Mouse (Mus musculus) intestine, embryonic 15.5 days (tissue): ENCODE measurements around the gene Itgb5. TPM values are rescaled to one million over a fixed set of nuclear protein-coding genes. Genes with fewer than 3 reads are reported as not detected.

Source experiments
- ATAC-seq: fragments of 200-750 bp; cut with Nextera tagmentation; 2 replicates; pipeline ENCODE4 v1.8.0; 2017; ENCODE audit warnings: moderate TSS enrichment, moderate library complexity
- H3K27ac ChIP-seq: fragments of 300-500 bp; sonication (generic); 2 replicates; pipeline ENCODE4 v1.5.1; 2015; ENCODE audit warnings: mild to moderate bottlenecking, inconsistent platforms
- H3K27me3 ChIP-seq: fragments of 300-500 bp; sonication (generic); replicated peaks from 2 replicates; pipeline ENCODE4 v1.6.1; 2015; ENCODE audit warnings: inconsistent platforms
- H3K36me3 ChIP-seq: fragments of 300-500 bp; sonication (generic); 2 replicates; pipeline ENCODE4 v1.6.1; 2015; ENCODE audit warnings: inconsistent platforms
- H3K4me1 ChIP-seq: fragments of 300-500 bp; sonication (generic); replicated peaks from 2 replicates; pipeline ENCODE4 v1.6.1; 2015; ENCODE audit warnings: inconsistent platforms
- H3K4me2 ChIP-seq: fragments of 300-500 bp; sonication (generic); replicated peaks from 2 replicates; pipeline ENCODE4 v1.6.1; 2015; ENCODE audit warnings: mild to moderate bottlenecking, inconsistent platforms
- H3K4me3 ChIP-seq: fragments of 300-500 bp; sonication (generic); replicated peaks from 2 replicates; pipeline ENCODE4 v1.5.1; 2015; ENCODE audit warnings: inconsistent platforms
- H3K9ac ChIP-seq: fragments of 300-500 bp; sonication (generic); 2 replicates; pipeline ENCODE4 v1.6.1; 2015; ENCODE audit warnings: inconsistent platforms
- H3K9me3 ChIP-seq: fragments of 300-500 bp; sonication (generic); 2 replicates; pipeline ENCODE4 v1.6.1; 2016; ENCODE audit warnings: inconsistent platforms
- WGBS: fragments of 180-500 bp; shearing (Covaris S2); methylation state at CpG from one replicate; pipeline ENCODE4 v1.1.7; 2015; 5-methylcytosine and 5-hydroxymethylcytosine counted together
- polyA plus RNA-seq: library from polyadenylated mRNA; unstranded; fragments of >200 nt; fragmentation: Nextera tagmentation; extraction: Ambion mirVana; gene quantifications from 2 replicates; pipeline ENCODE4 v1.2.1, GENCODE M21; 2015

Itgb5 gene
- polyA plus RNA-seq, 1 experiment from 2014 or later = 36.1 TPM

DNA sequence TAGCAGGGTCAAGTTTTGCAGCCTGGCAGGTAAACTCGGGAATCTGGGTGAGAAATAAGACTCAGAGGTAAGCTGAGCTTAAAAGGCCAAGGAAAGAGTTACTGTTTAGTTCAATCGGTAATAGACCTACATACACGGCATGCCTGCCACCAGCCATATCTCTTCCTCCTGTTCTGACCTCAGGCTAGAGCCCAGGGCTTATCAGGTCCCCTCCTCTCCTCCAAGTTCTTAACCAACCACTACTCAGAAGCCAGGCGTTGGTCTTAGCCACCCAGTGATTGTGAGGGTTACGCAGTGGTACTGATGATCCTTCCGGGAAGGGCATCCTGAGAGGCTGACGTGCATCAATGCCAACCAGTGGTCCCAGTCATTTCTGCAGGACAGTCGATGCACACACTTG, 94.3 kb downstream of the Itgb5 start:
- H3K4me1 ChIP-seq = peaks cover 32% of the 10 kb centered on the region
- H3K4me2 ChIP-seq = no peak overlapping the region
- 91% methylated on average over 8 of the region's 8 CpGs for WGBS
- H3K36me3 ChIP-seq = no peaks in the 10 kb centered on the region; the same call in 1 of the 2 replicates
- no peak overlapping the region for H3K4me3 ChIP-seq
- ATAC-seq = no peak
- H3K9ac ChIP-seq = no peak overlapping the region
- H3K9me3 ChIP-seq = no peaks in the 10 kb centered on the region
- H3K27me3 ChIP-seq = no peaks in the 10 kb centered on the region
- no peak overlapping the region for H3K27ac ChIP-seq

GRCm38 (mm10) chr16:33927263-33927824, 97.9 kb downstream of the Itgb5 start:
- H3K36me3 ChIP-seq = no peaks in the 10 kb centered on the region
- 74% methylated on average over 6 of the region's 6 CpGs for WGBS
- no peaks in the 10 kb centered on the region for H3K9me3 ChIP-seq
- H3K4me2 ChIP-seq = no peak overlapping the region
- no peak overlapping the region for H3K27ac ChIP-seq
- peaks cover 22% of the 10 kb centered on the region for H3K4me1 ChIP-seq
- H3K9ac ChIP-seq = no peak overlapping the region
- ATAC-seq = no peak
- H3K4me3 ChIP-seq = no peak overlapping the region
- no peaks in the 10 kb centered on the region for H3K27me3 ChIP-seq

GRCm38 (mm10) chr16:33928788-33929462, 99.5 kb downstream of the Itgb5 start:
- Histone ChIP-seq H3K27ac (no peak overlapping the region), H3K4me1 (peaks cover 9% of the 10 kb centered on the region), H3K36me3 (no peaks in the 10 kb centered on the region), H3K27me3 (no peaks in the 10 kb centered on the region), H3K9ac (no peak overlapping the region), H3K9me3 (no peaks in the 10 kb centered on the region), H3K4me2 (no peak overlapping the region), H3K4me3 (no peak overlapping the region)
- WGBS = 58% methylated on average over 9 of the region's 9 CpGs
- ATAC-seq = no peak

DNA sequence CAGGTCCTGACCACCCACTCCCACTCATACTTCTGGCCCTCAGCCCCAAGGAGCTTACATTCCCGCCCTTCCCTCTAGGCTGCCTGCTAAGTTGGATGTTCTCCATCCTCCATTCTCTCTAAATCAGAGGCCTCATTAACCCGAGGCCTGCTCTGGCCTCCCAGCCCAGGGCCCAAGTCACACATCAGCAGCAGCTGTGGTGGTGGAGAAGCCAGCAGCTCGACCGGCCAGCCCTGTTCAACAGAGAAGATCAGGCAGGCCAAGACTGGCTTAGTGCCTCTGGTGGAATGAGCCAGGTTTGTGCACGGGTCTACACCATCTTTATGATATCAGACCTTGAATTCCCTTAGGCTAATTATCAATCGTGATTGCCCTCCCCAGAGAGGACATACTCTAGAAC, 101.3 kb downstream of the Itgb5 start:
- no peak overlapping the region for H3K4me3 ChIP-seq
- 83% methylated on average over 6 of the region's 6 CpGs for WGBS
- no peaks in the 10 kb centered on the region for H3K36me3 ChIP-seq
- H3K27me3 ChIP-seq = no peaks in the 10 kb centered on the region
- H3K4me1 ChIP-seq = peaks cover 18% of the 10 kb centered on the region
- ATAC-seq = no peak
- H3K9ac ChIP-seq = no peak overlapping the region
- H3K9me3 ChIP-seq = no peaks in the 10 kb centered on the region
- H3K27ac ChIP-seq = no peak overlapping the region
- no peak overlapping the region for H3K4me2 ChIP-seq

GRCm38 (mm10) chr16:33931682-33932081, 102.2 kb downstream of the Itgb5 start:
- WGBS = 56% methylated on average over 2 of the region's 2 CpGs
- Histone ChIP-seq H3K4me2 (no peak overlapping the region), H3K36me3 (no peaks in the 10 kb centered on the region), H3K9ac (no peak overlapping the region), H3K9me3 (no peaks in the 10 kb centered on the region), H3K27me3 (no peaks in the 10 kb centered on the region), H3K4me1 (peaks cover 18% of the 10 kb centered on the region), H3K4me3 (no peak overlapping the region), H3K27ac (no peak overlapping the region)
- ATAC-seq = no peak

GRCm38 (mm10) chr16:33932126-33932525, 102.7 kb downstream of the Itgb5 start:
- Histone ChIP-seq H3K4me3 (no peak overlapping the region), H3K4me1 (peaks cover 18% of the 10 kb centered on the region), H3K27me3 (no peaks in the 10 kb centered on the region), H3K27ac (no peak overlapping the region), H3K36me3 (no peaks in the 10 kb centered on the region), H3K9ac (no peak overlapping the region), H3K4me2 (no peak overlapping the region), H3K9me3 (no peaks in the 10 kb centered on the region)
- no peak for ATAC-seq
- 57% methylated on average over 5 of the region's 5 CpGs for WGBS

DNA sequence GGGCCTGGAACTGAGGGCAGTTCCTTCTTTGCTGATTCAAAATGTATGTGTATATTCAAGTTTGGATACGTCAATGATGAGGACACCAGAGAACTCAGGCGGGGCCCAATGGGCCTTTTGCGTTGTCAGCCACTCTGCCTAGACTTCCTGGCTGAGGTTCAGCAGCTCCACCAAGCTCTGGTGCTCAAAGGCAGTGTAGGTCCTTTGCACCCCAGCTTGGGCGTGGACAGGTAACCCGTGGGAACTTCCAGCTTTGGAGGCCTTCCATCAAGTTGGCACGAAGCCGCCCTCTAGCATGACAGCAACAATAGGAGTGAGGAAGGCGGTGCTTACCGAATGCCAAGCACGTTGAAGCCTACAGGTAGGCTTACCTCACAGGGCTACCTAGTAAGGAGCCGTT, 103.9 kb downstream of the Itgb5 start:
- no peak for ATAC-seq
- H3K27me3 ChIP-seq = no peaks in the 10 kb centered on the region
- H3K4me2 ChIP-seq = no peak overlapping the region
- 95% methylated on average over 11 of the region's 11 CpGs for WGBS
- peaks cover 22% of the 10 kb centered on the region for H3K4me1 ChIP-seq
- H3K9ac ChIP-seq = no peak overlapping the region
- H3K27ac ChIP-seq = no peak overlapping the region
- H3K4me3 ChIP-seq = no peak overlapping the region
- no peaks in the 10 kb centered on the region for H3K9me3 ChIP-seq
- H3K36me3 ChIP-seq = no peaks in the 10 kb centered on the region

- no peak overlapping the region for H3K9ac ChIP-seq
- peak; percentile 40; the same call in 1 of the 2 replicates for ATAC-seq
- no peak overlapping the region for H3K4me3 ChIP-seq
- 46% methylated on average over 5 of the region's 5 CpGs for WGBS
- peak overlapping the region; percentile 68 for H3K27ac ChIP-seq
- no peaks in the 10 kb centered on the region for H3K27me3 ChIP-seq
- no peaks in the 10 kb centered on the region for H3K9me3 ChIP-seq
- no peaks in the 10 kb centered on the region for H3K36me3 ChIP-seq
- peaks cover 28% of the 10 kb centered on the region; the same call in 1 of the 2 replicates for H3K4me1 ChIP-seq
- H3K4me2 ChIP-seq = no peak overlapping the region
Observed at GRCm38 (mm10) chr16:33934701-33935406, 105.4 kb downstream of the Itgb5 start.

- no peaks in the 10 kb centered on the region for H3K27me3 ChIP-seq
- no peaks in the 10 kb centered on the region for H3K36me3 ChIP-seq
- 90% methylated on average over 6 of the region's 6 CpGs for WGBS
- no peak overlapping the region for H3K4me3 ChIP-seq
- no peak overlapping the region for H3K4me2 ChIP-seq
- H3K4me1 ChIP-seq = peaks cover 30% of the 10 kb centered on the region; the same call in 1 of the 2 replicates
- no peak overlapping the region for H3K9ac ChIP-seq
- no peak for ATAC-seq
- no peak overlapping the region for H3K27ac ChIP-seq
- no peaks in the 10 kb centered on the region for H3K9me3 ChIP-seq
Observed at GRCm38 (mm10) chr16:33935407-33935785, 105.9 kb downstream of the Itgb5 start.

- 83% methylated on average over 4 of the region's 4 CpGs for WGBS
- Histone ChIP-seq H3K4me3 (no peak overlapping the region), H3K9me3 (no peaks in the 10 kb centered on the region), H3K27ac (no peak overlapping the region), H3K27me3 (no peaks in the 10 kb centered on the region), H3K4me2 (no peak overlapping the region), H3K4me1 (peaks cover 44% of the 10 kb centered on the region), H3K9ac (no peak overlapping the region), H3K36me3 (no peaks in the 10 kb centered on the region)
- no peak for ATAC-seq
Observed at GRCm38 (mm10) chr16:33936885-33937284, 107.4 kb downstream of the Itgb5 start.

DNA sequence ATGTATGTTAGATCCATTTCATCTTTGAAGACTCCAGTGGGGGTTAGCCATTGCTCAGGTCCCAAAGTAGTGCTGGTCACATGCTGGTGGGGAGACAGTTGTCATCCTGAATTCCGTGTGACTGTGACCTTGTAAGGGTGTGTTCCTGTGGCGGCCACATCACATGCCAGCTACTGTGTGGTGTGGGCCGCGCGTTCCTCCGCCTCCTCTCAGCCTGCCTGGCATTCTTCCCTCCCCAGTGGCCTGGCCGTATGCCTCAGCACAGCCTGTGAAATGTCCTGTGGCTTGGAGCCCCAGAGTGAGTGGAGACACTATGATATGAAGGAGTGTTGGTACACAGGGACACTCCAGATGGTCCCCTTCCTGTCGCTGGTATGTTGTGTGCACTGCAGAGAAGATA, 108.1 kb downstream of the Itgb5 start:
- H3K4me1 ChIP-seq = peaks cover 49% of the 10 kb centered on the region
- no peaks in the 10 kb centered on the region for H3K27me3 ChIP-seq
- H3K36me3 ChIP-seq = no peaks in the 10 kb centered on the region
- no peak overlapping the region for H3K4me3 ChIP-seq
- no peak for ATAC-seq
- H3K27ac ChIP-seq = no peak overlapping the region
- no peaks in the 10 kb centered on the region for H3K9me3 ChIP-seq
- H3K4me2 ChIP-seq = no peak overlapping the region
- 80% methylated on average over 8 of the region's 8 CpGs for WGBS
- H3K9ac ChIP-seq = no peak overlapping the region

DNA sequence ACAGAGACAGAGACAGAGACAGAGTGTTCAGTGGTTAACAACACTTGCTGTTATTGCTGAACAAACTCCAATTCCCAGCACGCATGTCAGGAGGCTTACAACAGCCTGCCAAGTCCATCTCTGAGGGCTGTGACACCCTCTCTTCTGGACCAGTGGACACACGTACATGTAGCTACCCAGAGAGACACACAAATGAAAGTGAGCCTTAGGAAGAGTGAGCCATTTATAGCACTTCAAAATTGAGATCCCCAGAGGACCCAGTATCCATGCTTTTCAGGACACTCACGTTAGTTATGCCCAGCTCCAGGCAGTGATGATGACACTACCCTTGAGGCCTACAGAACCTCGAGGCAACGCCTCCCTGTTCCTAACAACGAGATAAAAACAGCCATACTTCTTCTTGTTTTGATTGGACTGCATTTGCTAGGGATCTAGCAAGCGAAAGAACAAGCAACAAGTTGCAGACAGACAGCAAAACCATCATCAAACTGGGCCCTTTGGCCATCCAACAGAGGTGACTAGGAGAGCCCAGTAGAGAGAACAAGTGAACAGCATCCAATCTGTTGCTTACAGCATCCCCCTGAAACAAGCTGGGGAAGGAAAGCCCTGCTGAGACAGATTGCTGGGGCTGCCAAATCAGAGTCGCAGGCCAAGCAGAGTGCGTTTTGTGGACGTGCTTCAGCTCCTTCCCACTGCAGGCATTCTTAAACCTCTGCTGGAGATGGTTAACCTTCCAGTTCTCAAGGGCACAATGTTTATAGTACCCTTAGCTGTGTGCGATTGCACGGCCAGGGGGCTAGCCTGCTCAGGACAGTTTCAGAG, 109.1 kb downstream of the Itgb5 start:
- WGBS = 62% methylated on average over 12 of the region's 12 CpGs
- Histone ChIP-seq H3K9me3 (no peaks in the 10 kb centered on the region), H3K4me2 (no peak overlapping the region), H3K4me1 (peaks cover 53% of the 10 kb centered on the region), H3K27ac (no peak overlapping the region), H3K4me3 (no peak overlapping the region), H3K9ac (no peak overlapping the region), H3K36me3 (no peaks in the 10 kb centered on the region), H3K27me3 (no peaks in the 10 kb centered on the region)
- no peak for ATAC-seq
